Mouse (Mus musculus) monocyte, adult 5-6 weeks (primary cell): ENCODE results near the gene R3hdm4. TPM values are rescaled to one million over a fixed set of nuclear protein-coding genes. Genes with fewer than 3 reads are reported as not detected.

Experiments used
- ATAC-seq: fragments of 153-309, 156-312 bp; replicated peaks from 2 replicates; pipeline ENCODE4 v1.8.0; 2017; ENCODE audit warnings: mild to moderate bottlenecking; ENCODE audit not compliant: low TSS enrichment, insufficient number of reproducible peaks, severe bottlenecking, poor library complexity, low FRiP score
- total RNA-seq: library from RNA; stranded (forward); fragments of 200-1000, 200-491, 200-594 nt; gene quantifications from 3 replicates; pipeline ENCODE4 v1.2.3, GENCODE M21; 2017

Gene R3hdm4
- total RNA-seq, 1 experiment from 2014 or later = 35.4 TPM

- ATAC-seq = no peak
Measured at GRCm38 (mm10) chr10:79861230-79862048, 59.6 kb downstream of the R3hdm4 start.

GRCm38 (mm10) chr10:79860079-79860911, 60.7 kb downstream of the R3hdm4 start:
- ATAC-seq = no peak

Other genes with a start within 250 kb of the R3hdm4 start
- gene Cdc34, start 239.0 kb downstream of the R3hdm4 start, total RNA-seq = 76.0 to 109 TPM (median 89.7 TPM) in 3 replicates
- gene Gzmm, start 232.2 kb downstream of the R3hdm4 start, total RNA-seq = 0.29 to 17.0 TPM (median 3.0 TPM) in 3 replicates
- gene Bsg, start 216.7 kb downstream of the R3hdm4 start, total RNA-seq = 158 to 185 TPM (median 179 TPM) in 3 replicates
- gene Hcn2, start 204.6 kb downstream of the R3hdm4 start, total RNA-seq = not detected in 3 replicates
- 8.3 to 15.9 TPM (median 10.4 TPM) in 3 replicates for gene Polrmt, start 174.6 kb downstream of the R3hdm4 start, total RNA-seq
- gene Fgf22, start 166.1 kb downstream of the R3hdm4 start, total RNA-seq = not detected in 3 replicates
- 3.5 to 18.0 TPM (median 8.8 TPM) in 3 replicates for gene Rnf126, start 154.3 kb downstream of the R3hdm4 start, total RNA-seq
- gene Fstl3, start 143.9 kb downstream of the R3hdm4 start, total RNA-seq = 1.3 to 3.3 TPM (median 2.0 TPM) in 3 replicates
- 0.21 to 2.1 TPM in 2 of 3 replicates, not detected in the other for gene Prss57, start 130.2 kb downstream of the R3hdm4 start, total RNA-seq
- gene Palm, start 127.6 kb downstream of the R3hdm4 start, total RNA-seq = 21.3 to 30.9 TPM (median 27.0 TPM) in 3 replicates
- gene Misp, start 100.2 kb downstream of the R3hdm4 start, total RNA-seq = not detected in 3 replicates
- 55.7 to 124 TPM (median 78.8 TPM) in 3 replicates for gene Ptbp1, start 66.8 kb downstream of the R3hdm4 start, total RNA-seq
- gene Prtn3, start 46.7 kb downstream of the R3hdm4 start, total RNA-seq = not detected in 3 replicates
- 0.95 TPM in 1 of 3 replicates, not detected in the others for gene Plppr3, start 46.6 kb downstream of the R3hdm4 start, total RNA-seq
- gene Elane, start 35.0 kb downstream of the R3hdm4 start, total RNA-seq = not detected in 3 replicates
- not detected in 3 replicates for gene Cfd, start 30.4 kb downstream of the R3hdm4 start, total RNA-seq
- gene Med16, start 12.3 kb downstream of the R3hdm4 start, total RNA-seq = 13.3 to 16.8 TPM (median 13.3 TPM) in 3 replicates
- not detected in 3 replicates for gene Gm26602, start 10.4 kb downstream of the R3hdm4 start, total RNA-seq
- gene Kiss1r, start 4.2 kb downstream of the R3hdm4 start, total RNA-seq = 0.39 TPM in 1 of 3 replicates, not detected in the others
- gene Arid3a, start 5.8 kb upstream of the R3hdm4 start, total RNA-seq = 35.3 to 38.9 TPM (median 36.8 TPM) in 3 replicates
- gene Wdr18, start 38.9 kb upstream of the R3hdm4 start, total RNA-seq = 7.8 to 14.2 TPM (median 8.8 TPM) in 3 replicates
- gene Grin3b, start 49.5 kb upstream of the R3hdm4 start, total RNA-seq = not detected in 3 replicates
- 49.0 to 80.6 TPM (median 59.1 TPM) in 3 replicates for gene Tmem259, start 63.1 kb upstream of the R3hdm4 start, total RNA-seq
- gene Cnn2, start 67.4 kb upstream of the R3hdm4 start, total RNA-seq = 210 to 295 TPM (median 228 TPM) in 3 replicates
- gene Abca7, start 75.3 kb upstream of the R3hdm4 start, total RNA-seq = 33.6 to 53.0 TPM (median 45.9 TPM) in 3 replicates
- 356 to 478 TPM (median 365 TPM) in 3 replicates for gene Arhgap45, start 95.4 kb upstream of the R3hdm4 start, total RNA-seq
- 83.4 to 130 TPM (median 95.9 TPM) in 3 replicates for gene Polr2e, start 118.6 kb upstream of the R3hdm4 start, total RNA-seq
- 250 to 253 TPM (median 251 TPM) in 3 replicates for gene Gpx4, start 126.0 kb upstream of the R3hdm4 start, total RNA-seq
- 50.6 to 75.0 TPM (median 51.9 TPM) in 3 replicates for gene Sbno2, start 184.4 kb upstream of the R3hdm4 start, total RNA-seq
- 155 to 177 TPM (median 155 TPM) in 3 replicates for gene Stk11, start 194.6 kb upstream of the R3hdm4 start, total RNA-seq
- 26.1 to 49.8 TPM (median 29.5 TPM) in 3 replicates for gene Atp5d, start 217.4 kb upstream of the R3hdm4 start, total RNA-seq
- 0.29 to 5.8 TPM (median 4.1 TPM) in 3 replicates for gene Cbarp, start 219.6 kb upstream of the R3hdm4 start, total RNA-seq
- gene Midn, start 227.1 kb upstream of the R3hdm4 start, total RNA-seq = 27.3 to 65.5 TPM (median 29.9 TPM) in 3 replicates
- gene Cirbp, start 244.8 kb upstream of the R3hdm4 start, total RNA-seq = 137 to 163 TPM (median 145 TPM) in 3 replicates